Mouse (Mus musculus) heart, adult 2 months (tissue): ENCODE measurements around the gene Nudcd2. TPM values are rescaled to one million over a fixed set of nuclear protein-coding genes. Genes with fewer than 3 reads are reported as not detected.
"Not testable (repeated sequence)": the region's sequence is repeated elsewhere in the genome, so short reads cannot be mapped to it uniquely, and the experiment has no call there.

Experiments
- DNase-seq, 2 experiments: peaks; one replicate each; pipeline ENCODE4 v3.0.0; 2021
- H3K27ac ChIP-seq: fragments of 200-600 bp; 2 replicates; pipeline ENCODE4 v1.8.1; 2022
- H3K27me3 ChIP-seq: fragments of 200-500 bp; 2 replicates; pipeline ENCODE4 v1.6.1; 2012; ENCODE audit warnings: mild to moderate bottlenecking, low read length, inconsistent platforms, mixed read lengths; ENCODE audit not compliant: control insufficient read depth, insufficient read depth
- H3K36me3 ChIP-seq: fragments of 200-500 bp; 2 replicates; pipeline ENCODE4 v1.6.1; 2012; ENCODE audit warnings: low read length, inconsistent platforms; ENCODE audit not compliant: control insufficient read depth, insufficient read depth
- H3K4me1 ChIP-seq: fragments of 200-500 bp; 2 replicates; pipeline ENCODE4 v1.6.1; 2011; ENCODE audit warnings: low read length; ENCODE audit not compliant: control insufficient read depth, insufficient read depth
- H3K4me3 ChIP-seq: fragments of 200-600 bp; 2 replicates; pipeline ENCODE4 v1.8.1; 2022
- H3K79me2 ChIP-seq: fragments of 200-500 bp; replicated peaks from 2 replicates; pipeline ENCODE4 v1.6.1; 2012; ENCODE audit warnings: mild to moderate bottlenecking, inconsistent platforms, low read length, moderate library complexity, mixed read lengths; ENCODE audit not compliant: control insufficient read depth, insufficient read depth
- H3K9ac ChIP-seq: fragments of 200-500 bp; 2 replicates; pipeline ENCODE4 v1.6.1; 2012; ENCODE audit warnings: low read depth, mild to moderate bottlenecking, control low read depth, inconsistent platforms, low read length, mixed read lengths
- CTCF ChIP-seq: fragments of 200-600 bp; IDR thresholded peaks from 2 replicates; pipeline ENCODE4 v1.8.1; 2022; ENCODE audit warnings: antibody characterized with exemption, mild to moderate bottlenecking, moderate library complexity
- EP300 ChIP-seq: fragments of 200-500 bp; IDR thresholded peaks from 2 replicates; pipeline ENCODE4 v1.6.1; 2011; ENCODE audit warnings: low read depth, low read length, control low read depth; ENCODE audit not compliant: insufficient read depth
- POLR2A ChIP-seq: fragments of 200-500 bp; IDR thresholded peaks from 2 replicates; pipeline ENCODE4 v1.6.1; 2011; ENCODE audit warnings: mild to moderate bottlenecking, low read depth, low read length, control low read depth; ENCODE audit not compliant: insufficient read depth
- WGBS: fragments of 180-500 bp; shearing (Covaris S2); methylation state at CpG from one replicate; pipeline ENCODE4 v1.1.7; 2018; 5-methylcytosine and 5-hydroxymethylcytosine counted together
- intact Hi-C: fragments of 180-260 bp; cut with DNase I; formaldehyde crosslinking; loops from one replicate; pipeline ENCODE4 v1.15.1; 2025
- polyA plus RNA-seq: library from polyadenylated mRNA; depleted of rRNA; stranded (reverse); fragments of >200 nt; gene quantifications from 2 replicates; pipeline ENCODE4 v1.2.3, GENCODE M21; 2012
- total RNA-seq, 2 experiments: library from RNA; stranded (reverse); gene quantifications; 2 replicates each; pipeline ENCODE4 v1.2.3; 2021

Nudcd2 gene
- total and polyA plus RNA-seq, 3 experiments, result 3.6 to 14.7 (median 14.4) TPM

DNA sequence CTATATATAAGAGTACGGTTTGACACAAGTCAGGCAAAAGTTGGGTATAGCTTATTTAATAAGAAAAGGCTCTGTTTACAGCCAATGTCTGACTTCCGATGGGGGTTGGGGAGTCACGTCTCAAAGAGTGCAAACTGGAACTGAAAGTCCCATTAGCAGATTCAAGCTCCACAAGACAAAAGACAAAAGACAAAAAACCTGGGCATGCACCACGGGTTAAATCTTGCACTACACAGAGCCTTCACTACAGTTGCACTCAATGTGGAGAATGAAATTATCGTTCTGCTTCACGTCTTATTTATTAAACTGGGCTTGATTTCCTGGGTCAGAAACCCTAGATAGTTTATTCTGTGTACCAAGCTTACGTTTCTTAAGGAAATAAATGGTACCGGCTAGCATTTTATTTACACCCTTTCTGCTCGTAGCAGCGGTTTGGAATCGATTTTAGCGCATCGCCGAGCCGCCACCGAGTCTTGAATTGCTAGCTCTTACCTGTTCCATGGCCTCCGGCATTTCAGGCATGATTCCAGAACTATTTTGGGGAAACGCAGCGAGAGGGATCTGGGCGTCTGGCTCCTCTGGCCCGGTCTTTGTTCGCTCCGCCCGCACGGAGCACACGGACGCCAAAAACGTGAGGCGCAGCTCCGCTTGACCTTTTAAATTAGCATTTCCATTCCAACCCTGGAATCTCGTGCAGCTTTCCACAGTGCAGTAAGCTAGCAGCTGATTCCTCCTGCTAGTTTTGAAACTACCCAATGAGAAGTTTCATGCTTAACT is 39.0 kb upstream of the Nudcd2 start:
- DNase-seq, result peak; percentile 79 to 83
- TF ChIP-seq EP300 (0 out of 2 replicates have a peak, but pooled peaks have one; percentile 42), POLR2A (peak; percentile 75), CTCF (no peak)
- H3K79me2 ChIP-seq, result peaks cover 5% of the 10 kb centered on the region
- WGBS, result under 1% methylated on average over 31 of the region's 31 CpGs
- peaks cover 11% of the 10 kb centered on the region for H3K4me1 ChIP-seq
- H3K27me3 ChIP-seq, result no peaks in the 10 kb centered on the region
- H3K27ac ChIP-seq, result peak overlapping the region; percentile 96
- peak overlapping the region; percentile 75 for H3K4me3 ChIP-seq
- peak overlapping the region; percentile 71 for H3K9ac ChIP-seq
- intact Hi-C loops, result no loop called here
- peaks cover 13% of the 10 kb centered on the region for H3K36me3 ChIP-seq

DNA sequence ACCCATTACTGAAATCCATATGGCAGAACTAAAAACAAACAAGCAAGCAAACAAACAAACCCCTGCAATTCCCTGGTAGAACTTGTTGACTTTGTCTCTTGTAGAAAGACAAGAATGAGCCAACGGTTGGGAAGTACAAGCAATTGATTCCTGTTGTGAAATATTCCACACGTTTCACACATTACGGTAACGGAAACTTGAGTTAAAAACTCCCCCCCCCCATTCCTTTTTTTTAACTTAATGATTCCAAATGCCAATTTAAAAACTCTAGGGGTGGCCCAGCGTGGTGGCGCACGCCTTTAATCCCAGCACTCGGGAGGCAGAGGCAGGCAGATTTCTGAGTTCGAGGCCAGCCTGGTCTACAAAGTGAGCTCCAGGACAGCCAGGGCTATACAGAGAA is 38.4 kb upstream of the Nudcd2 start, which contains the start of gene Mat2b:
Gene Mat2b (minus strand): TSS at position 101 of the 400 bp plus-strand sequence.
- no peak for DNase-seq
- 74% methylated on average over 9 of the region's 9 CpGs for WGBS
- Histone ChIP-seq H3K79me2 (peaks cover 4% of the 10 kb centered on the region; the same call in 1 of the 2 replicates), H3K27me3 (no peaks in the 10 kb centered on the region), H3K4me1 (peaks cover 8% of the 10 kb centered on the region), H3K9ac (peak within 1 kb of the TSS; percentile 71), H3K27ac (peak within 1 kb of the TSS; percentile 96), H3K36me3 (peaks cover 12% of the 10 kb centered on the region), H3K4me3 (peak within 1 kb of the TSS; percentile 75)
- intact Hi-C loops, result no loop called here
- TF ChIP-seq CTCF (no peak), EP300 (no peak), POLR2A (no peak)

DNA sequence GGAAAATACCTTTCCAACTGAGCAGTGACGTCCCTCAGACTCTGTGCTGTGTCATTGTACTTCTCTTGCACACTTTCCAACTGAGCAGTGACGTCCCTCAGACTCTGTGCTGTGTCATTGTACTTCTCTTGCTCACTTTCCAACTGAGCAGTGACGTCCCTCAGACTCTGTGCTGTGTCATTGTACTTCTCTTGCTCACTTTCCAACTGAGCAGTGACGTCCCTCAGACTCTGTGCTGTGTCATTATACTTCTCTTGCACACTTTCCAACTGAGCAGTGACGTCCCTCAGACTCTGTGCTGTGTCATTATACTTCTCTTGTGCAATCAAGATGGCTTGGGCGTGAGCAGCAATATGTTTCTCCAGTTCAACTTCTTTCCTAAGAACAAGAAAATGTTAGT is 23.6 kb upstream of the Nudcd2 start:
- H3K79me2 ChIP-seq, DNase-seq, H3K9ac ChIP-seq, H3K4me3 ChIP-seq, H3K4me1 ChIP-seq, intact Hi-C loops, H3K36me3 ChIP-seq, H3K27ac ChIP-seq, H3K27me3 ChIP-seq: not testable (repeated sequence)
- WGBS, result 91% methylated on average over 6 of the region's 6 CpGs

DNA sequence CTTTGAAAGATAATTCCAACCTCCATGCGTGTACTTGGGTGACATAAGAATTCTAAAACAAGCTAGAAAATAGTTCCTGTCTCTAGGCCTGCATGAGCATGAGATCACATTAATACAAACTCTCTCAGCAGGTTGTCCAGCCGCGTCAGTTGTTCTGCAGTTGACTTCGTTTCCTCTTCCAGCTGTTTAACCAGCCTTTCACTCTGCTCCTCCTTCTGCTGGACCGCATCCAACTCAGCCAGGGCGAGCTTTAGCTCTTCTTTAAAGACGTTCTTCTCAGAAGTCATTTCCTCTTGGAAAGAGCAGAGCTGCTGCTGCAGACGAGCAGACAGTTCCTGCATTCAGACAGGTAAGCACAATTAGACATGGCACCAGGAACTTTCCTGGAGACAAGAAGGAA is 19.6 kb upstream of the Nudcd2 start:
- DNase-seq, result peak; percentile 38 to 46
- Histone ChIP-seq H3K36me3 (no peaks in the 10 kb centered on the region), H3K4me3 (no peak overlapping the region), H3K79me2 (no peaks in the 10 kb centered on the region), H3K9ac (no peak overlapping the region), H3K4me1 (no peaks in the 10 kb centered on the region; the same call in 1 of the 2 replicates), H3K27me3 (no peaks in the 10 kb centered on the region), H3K27ac (no peak overlapping the region)
- TF ChIP-seq POLR2A (no peak), CTCF (no peak), EP300 (no peak)
- WGBS, result 44% methylated on average over 8 of the region's 8 CpGs
- intact Hi-C loops, result loop anchor here (2.0 kb wide), 1 partner anchor 15 kb away; no protein-coding TSS in a partner anchor

DNA sequence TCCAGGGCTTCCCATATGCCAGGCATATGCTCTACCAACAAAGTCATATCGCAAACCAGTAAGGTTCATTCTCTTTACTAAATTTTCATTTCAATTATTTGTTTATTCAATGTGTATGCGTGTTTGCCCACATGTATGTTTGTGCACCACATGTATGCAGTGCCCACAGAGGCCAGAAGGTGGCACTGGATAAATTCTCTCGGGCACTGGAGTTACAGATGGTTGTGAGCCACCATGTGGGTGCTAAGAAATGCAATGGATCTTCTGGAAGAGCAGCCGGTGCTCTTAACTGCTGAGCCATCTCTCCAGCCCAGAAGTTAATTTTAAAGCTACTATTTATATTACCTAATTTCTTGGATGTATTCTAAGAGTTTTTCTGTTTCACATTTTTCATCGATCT is 17.9 kb upstream of the Nudcd2 start:
- H3K36me3 ChIP-seq, result no peaks in the 10 kb centered on the region
- no peaks in the 10 kb centered on the region for H3K27me3 ChIP-seq
- intact Hi-C loops, result loop anchor here (2.0 kb wide), 1 partner anchor 13 kb away; no protein-coding TSS in a partner anchor
- 94% methylated on average over 5 of the region's 5 CpGs for WGBS
- no peaks in the 10 kb centered on the region; the same call in 1 of the 2 replicates for H3K4me1 ChIP-seq
- TF ChIP-seq CTCF (0 out of 2 replicates have a peak, but pooled peaks have one; percentile 3), POLR2A (no peak)
- DNase-seq, result no peak
- H3K79me2 ChIP-seq, result no peaks in the 10 kb centered on the region
- no peak overlapping the region for H3K9ac ChIP-seq
- no peak overlapping the region for H3K4me3 ChIP-seq
- H3K27ac ChIP-seq, result no peak overlapping the region

DNA sequence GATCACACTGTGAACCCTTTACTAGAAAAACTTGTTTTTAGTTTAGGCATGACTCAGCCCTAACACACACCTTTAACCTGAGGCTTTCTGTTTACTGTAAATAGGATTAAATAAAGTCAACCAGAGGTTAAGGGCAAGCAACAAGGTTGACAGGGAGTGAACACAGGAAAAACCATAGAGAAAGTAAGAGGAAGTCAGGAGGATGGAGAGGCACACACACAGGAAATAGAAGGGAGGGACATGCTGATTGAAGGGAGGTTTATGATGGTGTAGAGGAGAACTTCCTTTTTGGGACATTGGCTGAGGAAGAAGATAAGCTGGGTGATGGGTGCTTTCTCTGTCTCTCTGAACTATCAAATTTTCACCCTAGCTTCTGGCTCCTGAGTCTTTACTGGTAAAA is 15.1 kb upstream of the Nudcd2 start:
- no peak overlapping the region for H3K9ac ChIP-seq
- DNase-seq, result no peak
- H3K79me2 ChIP-seq, result no peaks in the 10 kb centered on the region
- no peak overlapping the region for H3K27ac ChIP-seq
- intact Hi-C loops, result no loop called here
- no peaks in the 10 kb centered on the region for H3K27me3 ChIP-seq
- no peak overlapping the region for H3K4me3 ChIP-seq
- H3K36me3 ChIP-seq, result no peaks in the 10 kb centered on the region
- TF ChIP-seq EP300, result no peak
- no peak for TF ChIP-seq CTCF
- no peak for TF ChIP-seq POLR2A
- no peaks in the 10 kb centered on the region; the same call in 1 of the 2 replicates for H3K4me1 ChIP-seq
